Mouse (Mus musculus) liver (tissue): Measurements from ENCODE around the gene Itga10.
"Not testable (repeated sequence)": the region's sequence is repeated elsewhere in the genome, so short reads cannot be mapped to it uniquely, and the experiment has no call there.

Source experiments
- DNase-seq: peaks from one replicate; pipeline ENCODE4 v3.0.0-alpha.2; 2020; ENCODE audit warnings: mixed read lengths

Itga10 gene

GRCm38 (mm10) chr3:96634928-96635879 lies 10.2 kb upstream of the Itga10 start, which contains the start of the genes Pex11b and Gm42957:
Gene Pex11b, plus strand, starts transcription at chr3:96635376.
Gene Gm42957, plus strand, starts transcription at chr3:96635474.
- peak; percentile 85 for DNase-seq

- no peak for DNase-seq
These were observed 9.5 kb upstream of the Itga10 start for GRCm38 (mm10) chr3:96635906-96636305.

GRCm38 (mm10) chr3:96636448-96636847 lies 8.9 kb upstream of the Itga10 start:
- DNase-seq: no peak

GRCm38 (mm10) chr3:96639219-96639618 lies 6.2 kb upstream of the Itga10 start:
- peak; percentile 78 for DNase-seq

- DNase-seq: no peak
These were observed 2.0 kb downstream of the Itga10 start for GRCm38 (mm10) chr3:96647365-96647764.

GRCm38 (mm10) chr3:96660901-96661300 lies 15.5 kb downstream of the Itga10 start:
- DNase-seq: no peak

- DNase-seq: no peak
These were observed 17.4 kb downstream of the Itga10 start for GRCm38 (mm10) chr3:96662731-96663316.

GRCm38 (mm10) chr3:96663432-96664239 lies 18.3 kb downstream of the Itga10 start:
- DNase-seq: peak; percentile 67

GRCm38 (mm10) chr3:96665732-96666363 lies 20.5 kb downstream of the Itga10 start:
- not testable (repeated sequence) for DNase-seq

GRCm38 (mm10) chr3:96666916-96667315 lies 21.5 kb downstream of the Itga10 start:
- no peak for DNase-seq

GRCm38 (mm10) chr3:96667316-96667715 lies 21.9 kb downstream of the Itga10 start:
- DNase-seq: peak; percentile 34

- DNase-seq: no peak
These were observed 23.2 kb downstream of the Itga10 start for GRCm38 (mm10) chr3:96668424-96669067.

- peak; percentile 88 for DNase-seq
These were observed 24.5 kb downstream of the Itga10 start, which contains the start of gene Ankrd35 for GRCm38 (mm10) chr3:96669727-96670468. Gene Ankrd35, plus strand, starts transcription at chr3:96670131.

- DNase-seq: no peak
These were observed 26.1 kb downstream of the Itga10 start for GRCm38 (mm10) chr3:96671519-96671918.

GRCm38 (mm10) chr3:96673514-96673913 lies 28.1 kb downstream of the Itga10 start:
- no peak for DNase-seq

GRCm38 (mm10) chr3:96674442-96674841 lies 29.1 kb downstream of the Itga10 start:
- DNase-seq: no peak

- DNase-seq: no peak
These were observed 29.8 kb downstream of the Itga10 start for GRCm38 (mm10) chr3:96675171-96675570.

- DNase-seq: no peak
These were observed 30.3 kb downstream of the Itga10 start for GRCm38 (mm10) chr3:96675690-96676089.

- DNase-seq: no peak
These were observed 33.1 kb downstream of the Itga10 start for GRCm38 (mm10) chr3:96678456-96678855.

GRCm38 (mm10) chr3:96679159-96679674 lies 33.8 kb downstream of the Itga10 start:
- no peak for DNase-seq
